Mouse (Mus musculus): ENCODE measurements at regions not wholly inside any gene's neighbourhood (a gene's known extent, or its start where the extent isn't known, plus 50 kb on each side); places are given as distances from the start of the nearest gene placed in this dataset.
"Not testable (repeated sequence)": the region's sequence is repeated elsewhere in the genome, so short reads cannot be mapped to it uniquely, and the experiment has no call there.

DNA sequence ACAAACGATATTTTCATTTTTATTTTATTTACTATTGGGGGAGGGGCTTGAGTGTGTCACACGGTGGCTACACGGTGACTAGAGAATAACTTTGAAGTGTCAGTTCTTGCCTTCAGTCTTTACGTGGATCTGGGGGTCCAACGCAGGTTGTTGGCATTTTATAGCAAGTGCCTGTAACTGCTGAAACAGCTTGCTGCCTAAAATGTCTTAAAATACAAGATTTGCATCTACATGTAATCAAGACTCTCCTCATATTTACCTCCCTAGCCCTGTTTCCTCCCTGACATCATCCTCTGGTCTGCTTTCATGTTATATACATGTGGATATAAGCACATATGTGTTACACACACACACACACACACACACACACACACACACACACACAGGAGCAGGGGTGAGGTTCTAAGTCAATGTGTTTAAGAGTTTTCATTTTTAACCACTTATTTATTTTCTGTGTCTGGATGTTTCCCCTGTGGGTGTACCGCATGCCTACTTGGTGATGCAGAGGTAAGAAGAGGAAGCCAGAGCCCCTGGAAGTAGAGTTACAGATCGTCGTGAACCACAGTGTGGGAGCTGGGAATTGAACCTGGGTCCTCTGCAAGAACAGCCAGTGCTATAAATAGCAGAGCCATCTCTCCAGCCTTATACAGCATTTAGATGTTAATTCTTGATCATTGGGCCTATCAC, 119.5 kb upstream of the Cpsf6 start:
- DNase-seq (ENCODE audit: low spot score) = no peak

DNA sequence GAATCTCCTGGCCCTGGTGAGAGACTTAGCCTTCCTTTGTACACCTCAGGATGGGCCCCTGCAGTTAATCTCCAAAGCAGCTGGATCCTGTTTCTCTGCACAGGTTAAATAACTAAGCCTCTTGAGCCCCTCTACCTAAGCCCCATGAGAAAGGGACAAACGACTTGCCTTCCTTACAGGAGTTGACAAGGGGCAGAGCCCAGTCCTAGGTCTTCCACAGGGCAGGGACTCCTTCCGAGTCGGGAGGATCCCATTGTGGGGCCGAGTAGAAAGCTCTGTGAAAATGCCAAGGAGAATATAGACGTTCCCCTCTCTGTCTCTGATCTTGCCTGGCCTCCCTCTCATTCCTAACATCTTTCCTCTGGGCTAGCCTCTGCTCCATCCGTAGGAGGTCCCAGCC, 118.7 kb upstream of the Cpsf6 start:
- DNase-seq (ENCODE audit: low spot score) = no peak

GRCm38 (mm10) chr10:117497565-117498256, 117.9 kb upstream of the Cpsf6 start:
- no peak for DNase-seq (ENCODE audit: low spot score)

GRCm38 (mm10) chr10:117497082-117497481, 117.3 kb upstream of the Cpsf6 start:
- not testable (repeated sequence) for DNase-seq (ENCODE audit: low spot score)

- DNase-seq (ENCODE audit: low spot score) = no peak
Observed at GRCm38 (mm10) chr10:117496064-117497011, 116.5 kb upstream of the Cpsf6 start.

GRCm38 (mm10) chr10:117494171-117494701, 114.4 kb upstream of the Cpsf6 start:
- DNase-seq (ENCODE audit: low spot score) = peak; percentile 12

DNA sequence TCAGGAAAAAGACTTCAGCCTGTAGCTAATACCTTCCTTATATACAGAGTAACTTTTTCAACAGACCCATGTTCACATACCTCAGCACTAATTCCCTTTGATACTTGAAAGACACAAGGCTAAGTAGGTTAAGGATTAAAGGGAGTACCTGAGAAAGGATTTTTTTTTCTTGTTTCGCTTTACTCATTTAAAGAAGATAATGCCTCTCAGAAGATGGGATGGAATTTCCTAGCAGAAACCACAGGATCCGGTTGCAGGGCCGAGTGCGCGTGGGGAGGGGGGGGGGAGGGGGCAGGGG, 114.0 kb upstream of the Cpsf6 start:
- no peak for DNase-seq (ENCODE audit: low spot score)

DNA sequence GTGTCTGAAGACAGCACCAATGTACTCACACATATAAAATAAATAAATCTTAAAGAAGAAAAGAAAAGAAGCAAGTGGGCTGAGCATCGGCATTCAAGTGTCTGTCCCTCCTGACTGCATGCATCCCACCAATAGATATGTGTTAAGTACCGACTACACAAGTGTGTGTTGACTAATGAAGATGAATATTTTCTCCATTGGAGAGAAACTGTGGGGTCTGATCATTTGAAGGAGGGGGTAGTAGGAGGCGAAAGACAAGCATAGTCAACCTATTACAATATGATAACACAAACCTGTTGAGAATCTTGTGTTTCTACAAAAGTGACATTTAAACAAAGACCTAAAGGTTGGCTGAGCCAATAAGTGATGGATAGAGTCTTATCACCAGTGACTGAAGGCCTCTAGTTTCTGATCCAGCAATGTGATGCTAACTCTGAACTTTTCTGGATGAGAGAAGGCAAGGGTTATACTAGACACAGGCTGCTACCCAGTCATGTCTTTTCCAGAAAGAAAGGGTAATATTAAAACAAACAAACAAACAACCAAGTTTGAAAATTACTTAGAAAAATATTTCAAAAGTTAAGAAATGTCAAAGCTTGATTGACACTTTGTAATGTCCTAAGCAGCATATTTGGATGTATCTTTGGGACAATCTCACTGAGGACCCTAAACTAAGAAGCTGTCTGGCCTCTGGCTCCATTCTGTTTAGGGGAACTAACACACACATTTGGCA, 113.4 kb upstream of the Cpsf6 start:
- no peak for DNase-seq (ENCODE audit: low spot score)

- no peak for DNase-seq (ENCODE audit: low spot score)
Observed at GRCm38 (mm10) chr10:117492391-117492990, 112.7 kb upstream of the Cpsf6 start.

GRCm38 (mm10) chr10:117491711-117492110, 111.9 kb upstream of the Cpsf6 start:
- no peak for DNase-seq (ENCODE audit: low spot score)

DNA sequence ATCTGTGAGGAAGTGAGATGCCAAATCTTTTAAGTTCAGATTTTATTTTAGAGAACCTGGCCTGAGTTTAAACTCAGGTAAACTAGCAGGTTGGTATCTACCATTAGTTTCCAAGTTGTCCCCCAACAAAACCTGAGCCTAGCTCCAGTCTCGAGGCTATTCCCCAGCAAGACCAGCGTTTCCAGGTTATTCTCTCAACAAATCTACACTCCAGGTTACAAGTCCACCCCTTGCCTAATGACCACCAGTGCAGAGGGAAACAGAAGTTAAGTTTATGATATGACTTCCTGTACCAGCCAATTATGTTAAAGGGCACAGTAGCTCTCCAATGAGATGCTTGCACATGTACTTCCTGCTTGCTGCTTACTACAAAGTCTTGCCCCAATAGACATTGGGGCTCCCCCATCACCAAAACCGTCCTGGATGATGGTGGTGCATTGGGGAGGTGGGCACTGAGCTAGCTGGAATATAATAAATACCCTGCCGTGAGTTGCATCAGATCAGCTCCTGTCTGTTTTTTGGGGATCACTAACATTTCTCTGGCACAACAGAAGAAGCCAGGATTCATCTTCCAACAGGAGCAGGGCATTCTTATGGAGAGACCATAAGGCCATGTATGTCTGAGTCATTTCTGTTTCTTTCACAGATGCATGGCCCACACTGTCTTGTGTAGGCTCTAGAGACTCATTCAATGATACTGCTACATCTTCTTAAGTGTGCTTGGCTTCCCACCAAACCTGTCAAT, 111.2 kb upstream of the Cpsf6 start:
- no peak for DNase-seq (ENCODE audit: low spot score)

- no peak for DNase-seq (ENCODE audit: low spot score)
Observed at GRCm38 (mm10) chr10:117483091-117483600, 103.3 kb upstream of the Cpsf6 start.

GRCm38 (mm10) chr10:117482361-117482760, 102.5 kb upstream of the Cpsf6 start:
- DNase-seq (ENCODE audit: low spot score) = no peak

- no peak for DNase-seq (ENCODE audit: low spot score)
Observed at GRCm38 (mm10) chr10:117481341-117481990, 101.7 kb upstream of the Cpsf6 start.

DNA sequence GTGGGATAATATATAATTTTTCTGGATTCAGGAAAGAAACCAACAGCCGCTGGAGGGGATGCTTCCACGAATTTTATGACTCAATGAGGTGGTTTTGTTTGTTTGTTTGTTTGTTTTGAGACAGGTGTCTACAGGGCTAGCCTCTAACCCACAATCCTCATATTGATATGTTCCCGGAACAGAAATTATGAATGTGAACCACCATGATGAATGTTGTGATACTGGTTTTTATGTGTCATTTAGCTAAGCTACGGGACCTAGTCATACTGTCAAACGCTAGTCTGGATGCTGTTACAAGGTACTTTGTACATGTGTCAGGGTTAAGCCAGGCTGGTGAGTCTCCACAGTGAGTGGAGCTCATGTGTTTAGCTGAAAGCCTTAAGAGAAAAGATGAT, 100.6 kb upstream of the Cpsf6 start:
- DNase-seq (ENCODE audit: low spot score) = no peak

GRCm38 (mm10) chr10:117479721-117480455, 100.1 kb upstream of the Cpsf6 start:
- DNase-seq (ENCODE audit: low spot score) = no peak

DNA sequence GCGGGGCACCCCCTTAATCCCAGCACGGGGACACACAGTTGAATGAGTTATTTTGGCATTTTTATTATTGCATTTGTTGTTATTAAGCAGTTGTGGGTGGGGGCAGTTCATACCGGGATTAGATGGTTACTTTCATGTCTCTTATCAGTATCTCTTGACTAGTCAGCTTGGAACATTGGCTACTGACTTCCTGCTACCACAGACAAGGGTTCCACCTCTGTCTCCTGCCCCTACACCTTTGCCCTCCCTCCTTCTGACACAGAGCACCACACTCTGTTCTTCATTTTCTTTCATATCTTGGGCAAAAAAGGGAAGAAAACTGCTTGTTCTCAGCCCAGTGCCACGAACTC, 99.1 kb upstream of the Cpsf6 start:
- DNase-seq (ENCODE audit: low spot score) = no peak

DNA sequence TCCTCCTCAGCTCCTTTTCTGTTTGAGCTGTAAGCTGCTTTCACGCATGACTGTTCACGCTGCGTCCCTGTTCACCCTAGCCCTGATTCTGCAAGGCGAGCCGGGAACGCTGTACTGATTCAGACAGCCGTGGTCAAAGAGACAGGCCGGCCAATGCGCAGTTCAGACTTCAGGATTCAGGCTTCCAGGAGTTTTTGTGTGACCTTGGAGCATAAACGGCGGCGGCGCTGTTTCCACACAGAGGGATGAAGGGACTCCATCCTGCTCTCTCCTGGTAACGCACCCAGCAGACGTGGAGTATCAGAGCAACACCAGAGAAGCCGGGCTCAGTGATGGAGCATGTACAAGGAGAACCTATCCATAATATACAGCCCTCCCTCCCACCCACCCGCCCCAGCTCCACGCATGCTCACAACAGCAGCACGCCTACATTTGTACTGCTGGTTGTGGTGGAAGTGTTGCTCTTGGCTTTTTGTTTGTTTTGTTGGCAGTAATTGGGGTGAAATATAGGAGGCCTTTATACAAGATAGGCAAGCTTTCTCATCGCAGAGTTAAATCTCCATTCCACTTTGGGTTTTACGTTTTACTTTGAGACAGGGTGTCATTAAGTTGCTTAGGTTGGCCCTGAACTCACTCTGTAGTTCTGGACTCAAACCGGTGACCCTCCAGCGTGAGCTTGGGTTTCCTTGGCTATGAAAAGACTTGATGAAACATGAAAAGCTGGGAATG, 98.6 kb upstream of the Cpsf6 start:
- no peak for DNase-seq (ENCODE audit: low spot score)
